Mouse (Mus musculus): ENCODE data around the gene Pdzph1. TPM values are rescaled to one million over a fixed set of nuclear protein-coding genes. Genes with fewer than 3 reads are reported as not detected.

Pdzph1 gene
- polyA plus RNA-seq, 1 experiment from 2014 or later: not detected

- Histone ChIP-seq H3K4me1 (replicated peaks; ENCODE audit: control insufficient read depth, insufficient read depth, low read length) (no peaks in the 10 kb centered on the region), H3K27me3 (ENCODE audit: control insufficient read depth, insufficient read depth, low read depth, low read length) (no peaks in the 10 kb centered on the region), H3K9me3 (ENCODE audit: control insufficient read depth, low read length) (no peaks in the 10 kb centered on the region), H3K4me2 (ENCODE audit: low read depth, low read length) (no peak overlapping the region), H3K9ac (ENCODE audit: low read length) (no peak overlapping the region), H3K36me3 (ENCODE audit: control insufficient read depth, insufficient read depth, low read length) (no peaks in the 10 kb centered on the region), H3K27ac (ENCODE audit: low read length) (no peak overlapping the region), H3K4me3 (ENCODE audit: low read length) (no peak overlapping the region)
- ATAC-seq (ENCODE audit: low read depth): no peak
- WGBS: 72% methylated on average over 2 of the region's 2 CpGs
Measured at GRCm38 (mm10) chr17:58906001-58906400, 85.2 kb downstream of the Pdzph1 start.

- H3K36me3 ChIP-seq (ENCODE audit: control insufficient read depth, insufficient read depth, low read length): no peaks in the 10 kb centered on the region
- H3K9me3 ChIP-seq (ENCODE audit: control insufficient read depth, low read length): no peaks in the 10 kb centered on the region
- H3K27ac ChIP-seq (ENCODE audit: low read length): no peak overlapping the region
- ATAC-seq (ENCODE audit: low read depth): no peak
- 47% methylated on average over 4 of the region's 4 CpGs for WGBS
- no peak overlapping the region for H3K4me3 ChIP-seq (ENCODE audit: low read length)
- no peaks in the 10 kb centered on the region for H3K4me1 ChIP-seq (replicated peaks; ENCODE audit: control insufficient read depth, insufficient read depth, low read length)
- H3K4me2 ChIP-seq (ENCODE audit: low read depth, low read length): no peak overlapping the region
- H3K27me3 ChIP-seq (ENCODE audit: control insufficient read depth, insufficient read depth, low read depth, low read length): no peaks in the 10 kb centered on the region
- no peak overlapping the region for H3K9ac ChIP-seq (ENCODE audit: low read length)
Measured at GRCm38 (mm10) chr17:58891488-58892210, 99.5 kb downstream of the Pdzph1 start.

GRCm38 (mm10) chr17:58889905-58890645 is 101.1 kb downstream of the Pdzph1 start:
- no peak for ATAC-seq (ENCODE audit: low read depth)
- WGBS: 74% methylated on average over 4 of the region's 4 CpGs

GRCm38 (mm10) chr17:58884393-58884792 is 106.8 kb downstream of the Pdzph1 start:
- Histone ChIP-seq H3K4me2 (ENCODE audit: low read depth, low read length) (no peak overlapping the region), H3K4me1 (replicated peaks; ENCODE audit: control insufficient read depth, insufficient read depth, low read length) (no peaks in the 10 kb centered on the region), H3K4me3 (ENCODE audit: low read length) (no peak overlapping the region), H3K9ac (ENCODE audit: low read length) (no peak overlapping the region), H3K27ac (ENCODE audit: low read length) (no peak overlapping the region), H3K27me3 (ENCODE audit: control insufficient read depth, insufficient read depth, low read depth, low read length) (no peaks in the 10 kb centered on the region), H3K36me3 (ENCODE audit: control insufficient read depth, insufficient read depth, low read length) (no peaks in the 10 kb centered on the region), H3K9me3 (ENCODE audit: control insufficient read depth, low read length) (no peaks in the 10 kb centered on the region)
- ATAC-seq (ENCODE audit: low read depth): no peak
- WGBS: 39% methylated on average over 1 of the region's 1 CpGs

More at GRCm38 (mm10) chr17:58889905-58890645, 101.1 kb downstream of the Pdzph1 start:
- H3K9ac ChIP-seq (ENCODE audit: low read length): no peak overlapping the region
- H3K27me3 ChIP-seq (ENCODE audit: control insufficient read depth, insufficient read depth, low read depth, low read length): no peaks in the 10 kb centered on the region
- H3K27ac ChIP-seq (ENCODE audit: low read length): no peak overlapping the region
- no peaks in the 10 kb centered on the region for H3K9me3 ChIP-seq (ENCODE audit: control insufficient read depth, low read length)
- no peaks in the 10 kb centered on the region for H3K36me3 ChIP-seq (ENCODE audit: control insufficient read depth, insufficient read depth, low read length)
- H3K4me1 ChIP-seq (replicated peaks; ENCODE audit: control insufficient read depth, insufficient read depth, low read length): no peaks in the 10 kb centered on the region
- H3K4me2 ChIP-seq (ENCODE audit: low read depth, low read length): no peak overlapping the region
- no peak overlapping the region for H3K4me3 ChIP-seq (ENCODE audit: low read length)

- no peaks in the 10 kb centered on the region for H3K36me3 ChIP-seq (ENCODE audit: control insufficient read depth, insufficient read depth, low read length)
Measured at GRCm38 (mm10) chr17:58873356-58873755, 117.8 kb downstream of the Pdzph1 start.

GRCm38 (mm10) chr17:58870795-58871194 is 120.4 kb downstream of the Pdzph1 start:
- no peaks in the 10 kb centered on the region for H3K9me3 ChIP-seq (ENCODE audit: control insufficient read depth, low read length)
- H3K27ac ChIP-seq (ENCODE audit: low read length): no peak overlapping the region
- no peaks in the 10 kb centered on the region for H3K27me3 ChIP-seq (ENCODE audit: control insufficient read depth, insufficient read depth, low read depth, low read length)
- H3K4me1 ChIP-seq (replicated peaks; ENCODE audit: control insufficient read depth, insufficient read depth, low read length): no peaks in the 10 kb centered on the region
- H3K4me2 ChIP-seq (ENCODE audit: low read depth, low read length): no peak overlapping the region
- H3K36me3 ChIP-seq (ENCODE audit: control insufficient read depth, insufficient read depth, low read length): no peaks in the 10 kb centered on the region
- H3K4me3 ChIP-seq (ENCODE audit: low read length): no peak overlapping the region
- ATAC-seq (ENCODE audit: low read depth): no peak
- no peak overlapping the region for H3K9ac ChIP-seq (ENCODE audit: low read length)

More at GRCm38 (mm10) chr17:58873356-58873755, 117.8 kb downstream of the Pdzph1 start:
- Histone ChIP-seq H3K27me3 (ENCODE audit: control insufficient read depth, insufficient read depth, low read depth, low read length) (no peaks in the 10 kb centered on the region), H3K4me2 (ENCODE audit: low read depth, low read length) (no peak overlapping the region), H3K9me3 (ENCODE audit: control insufficient read depth, low read length) (no peaks in the 10 kb centered on the region), H3K27ac (ENCODE audit: low read length) (no peak overlapping the region), H3K4me3 (ENCODE audit: low read length) (no peak overlapping the region), H3K9ac (ENCODE audit: low read length) (no peak overlapping the region), H3K4me1 (replicated peaks; ENCODE audit: control insufficient read depth, insufficient read depth, low read length) (no peaks in the 10 kb centered on the region)
- 57% methylated on average over 1 of the region's 1 CpGs for WGBS
- no peak for ATAC-seq (ENCODE audit: low read depth)

Other genes with a start within 250 kb of the Pdzph1 start
- gene Nudt12, start 22.0 kb upstream of the Pdzph1 start, polyA plus RNA-seq (2015; fragmentation: Nextera tagmentation; extraction: Ambion mirVana): 5.0 TPM in 2 replicates